Mouse (Mus musculus) mouse embryonic stem cell (cell line): Measurements from ENCODE around the gene Fsip1.
"Not testable (repeated sequence)": the region's sequence is repeated elsewhere in the genome, so short reads cannot be mapped to it uniquely, and the experiment has no call there.

ENCODE experiments used
- in situ Hi-C, 2 experiments: fragments of 300-500 bp; cut with MboI; formaldehyde crosslinking; loops; 1 replicate in 1 of 2; 3 replicates in 1 of 2; pipeline ENCODE4 v1.14.3; 2019 to 2020; ENCODE audit warnings: low sequenced_read_pairs in 2 of 2, low pct_unique_long_range_greater_than_20kb in 1 of 2, mixed read lengths in 1 of 2; ENCODE audit not compliant: unreplicated experiment in 1 of 2

Gene Fsip1

DNA sequence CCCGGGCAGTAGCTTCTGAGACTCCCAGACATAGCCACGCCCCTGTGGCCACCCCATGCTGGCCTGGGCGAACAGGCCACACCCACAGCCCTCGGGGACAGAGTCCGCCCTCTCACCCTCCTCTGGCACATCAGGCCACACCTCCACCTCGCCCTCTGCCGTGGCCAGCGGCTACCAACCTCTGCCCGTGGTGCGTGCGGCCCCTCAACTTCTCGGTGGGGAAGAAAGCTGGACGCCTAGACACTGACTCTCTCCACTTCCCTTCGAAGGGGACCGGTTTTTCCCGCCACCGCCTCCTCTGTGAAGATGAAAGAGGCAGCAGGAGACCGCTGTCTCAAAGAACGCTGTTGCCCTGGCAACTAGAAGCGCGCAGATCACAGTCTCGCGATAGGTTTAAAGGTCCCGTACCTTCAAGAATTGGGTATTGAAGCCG lies at the start of gene Fsip1:
Fsip1 (minus strand) TSS at position 346 of the 433 bp plus-strand sequence.
- in situ Hi-C loops = no loop called here

DNA sequence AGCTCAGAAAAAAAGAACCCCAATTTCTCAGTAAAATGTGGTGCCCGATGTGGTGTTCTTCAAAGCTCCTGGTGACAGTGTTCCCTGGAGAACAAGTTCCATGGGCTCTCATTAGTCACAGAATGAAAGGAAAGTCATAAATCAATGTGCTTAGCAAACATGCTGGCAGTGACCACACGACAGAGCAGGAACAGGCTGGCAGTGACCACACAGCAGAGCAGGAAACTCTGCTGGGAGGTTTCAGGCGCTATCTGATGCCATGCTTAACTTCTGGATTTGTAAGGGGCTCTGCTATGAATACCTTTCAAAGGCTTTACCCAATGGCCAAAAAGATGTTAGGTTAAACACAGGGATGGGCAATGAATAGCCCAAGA lies 49.7 kb upstream of the Fsip1 start:
- in situ Hi-C loops = no loop called here

DNA sequence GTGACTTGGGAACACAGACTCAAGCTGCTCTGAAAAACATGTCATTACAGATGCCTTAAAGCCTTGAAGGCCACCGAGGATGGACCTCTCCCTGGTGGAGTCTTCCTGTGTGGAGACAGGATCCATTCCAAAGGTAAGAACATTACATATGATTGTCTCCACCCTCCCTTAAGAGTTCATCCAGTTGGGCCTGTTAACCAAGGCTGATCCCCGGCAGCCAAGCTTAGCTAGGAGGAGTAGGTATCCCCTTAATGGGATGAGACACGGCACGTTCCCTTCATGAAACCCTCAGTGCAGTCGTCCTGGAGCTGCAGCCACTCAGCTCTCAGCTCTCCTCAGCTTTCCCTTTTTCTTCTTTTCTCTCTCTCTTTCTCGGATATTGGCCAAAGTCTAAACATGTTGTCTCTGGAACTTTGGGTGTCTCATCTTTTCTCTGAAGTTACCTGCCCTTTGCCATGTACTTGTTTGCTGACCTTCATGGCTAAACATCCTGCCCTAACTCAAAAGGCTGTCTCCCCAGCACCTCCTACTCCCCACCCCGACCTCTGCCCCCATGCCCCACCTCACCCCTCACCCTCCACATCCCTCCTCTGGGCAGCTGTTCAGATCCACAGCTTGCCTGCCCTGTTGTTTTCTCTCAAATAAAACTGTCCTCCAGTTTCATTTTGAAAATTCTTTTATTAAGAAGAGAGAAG lies 49.2 kb upstream of the Fsip1 start:
- in situ Hi-C loops = no loop called here

DNA sequence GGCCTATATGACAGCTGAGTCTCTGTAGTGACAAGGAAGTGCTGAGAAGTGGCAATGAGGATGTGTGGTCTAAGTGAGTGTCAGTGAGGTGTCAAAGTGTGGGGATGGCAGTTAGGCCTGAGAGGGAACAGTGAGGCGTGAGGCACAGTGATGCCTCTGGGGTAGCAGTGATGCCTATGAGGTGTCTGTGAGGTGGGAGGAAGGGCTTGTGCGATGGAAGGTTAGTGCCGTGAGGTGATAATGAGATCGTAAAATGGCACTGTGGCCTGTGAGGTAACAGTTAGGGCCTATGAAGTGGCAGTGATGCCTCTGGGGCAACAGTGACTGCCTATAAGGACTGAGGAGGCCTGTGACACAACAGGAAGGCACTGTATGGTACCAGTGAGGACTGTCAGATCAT lies 46.7 kb upstream of the Fsip1 start:
- in situ Hi-C loops = no loop called here

DNA sequence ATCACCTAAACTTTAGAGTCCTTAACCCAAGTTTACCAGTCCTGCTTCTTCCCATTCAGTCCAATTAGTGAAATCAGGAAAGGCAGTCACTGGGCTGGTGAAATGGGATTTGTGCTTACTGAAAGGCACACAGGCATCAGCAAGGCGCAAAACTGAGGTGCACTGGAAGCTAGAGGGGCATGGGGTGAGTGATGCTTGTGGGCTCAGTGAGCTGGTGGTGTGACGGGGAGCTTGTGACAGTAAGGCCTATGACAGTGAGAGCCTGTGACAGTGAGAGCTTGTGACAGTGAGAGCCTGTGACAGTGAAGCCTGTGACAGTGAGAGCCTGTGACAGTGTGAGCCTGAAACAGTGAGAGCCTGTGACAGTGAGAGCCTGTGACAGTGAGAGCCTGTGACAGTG lies 44.9 kb upstream of the Fsip1 start:
- in situ Hi-C loops = no loop called here

DNA sequence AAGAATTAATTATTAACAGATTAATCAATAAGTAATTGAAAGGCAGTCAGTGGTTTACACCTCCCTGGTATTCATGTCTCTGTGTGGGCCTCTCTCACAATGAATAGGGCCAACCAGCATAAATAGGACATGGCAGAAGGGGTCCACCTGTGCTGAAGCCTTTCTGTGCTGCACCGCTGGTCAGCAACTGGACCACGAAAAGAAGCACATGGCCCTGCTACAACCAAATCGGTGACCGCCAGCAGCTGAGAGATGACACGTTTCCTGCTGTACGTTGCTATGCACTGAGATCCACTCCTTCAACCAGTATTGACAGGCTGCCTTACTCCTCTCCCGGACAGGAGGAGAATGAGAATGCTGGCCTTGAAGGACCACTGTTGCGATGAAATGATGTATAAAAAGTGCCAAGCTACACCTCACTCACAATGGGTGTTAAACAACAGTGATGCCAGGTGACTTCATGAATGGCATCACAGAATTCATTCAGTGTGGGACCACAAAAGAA lies 44.3 kb upstream of the Fsip1 start:
- in situ Hi-C loops = no loop called here

DNA sequence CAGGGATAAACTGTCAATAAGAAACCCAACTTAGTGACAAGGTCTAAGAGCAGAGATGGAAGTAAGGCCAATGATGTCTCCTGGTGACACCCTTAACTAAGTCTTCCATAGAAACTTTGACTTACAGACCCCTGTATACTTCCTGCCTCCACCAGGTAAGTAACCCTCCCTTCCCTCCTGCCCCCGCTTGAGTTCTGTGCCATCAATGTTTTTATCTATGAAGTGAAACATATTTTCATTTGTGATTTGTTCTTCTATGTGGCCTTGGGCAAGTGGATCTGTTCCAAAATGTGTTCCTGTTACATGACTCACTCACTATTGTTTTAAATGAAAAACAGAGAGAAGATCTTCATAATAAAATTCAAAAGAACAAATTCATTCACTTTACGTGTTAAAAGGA lies 43.2 kb upstream of the Fsip1 start:
- in situ Hi-C loops = no loop called here

DNA sequence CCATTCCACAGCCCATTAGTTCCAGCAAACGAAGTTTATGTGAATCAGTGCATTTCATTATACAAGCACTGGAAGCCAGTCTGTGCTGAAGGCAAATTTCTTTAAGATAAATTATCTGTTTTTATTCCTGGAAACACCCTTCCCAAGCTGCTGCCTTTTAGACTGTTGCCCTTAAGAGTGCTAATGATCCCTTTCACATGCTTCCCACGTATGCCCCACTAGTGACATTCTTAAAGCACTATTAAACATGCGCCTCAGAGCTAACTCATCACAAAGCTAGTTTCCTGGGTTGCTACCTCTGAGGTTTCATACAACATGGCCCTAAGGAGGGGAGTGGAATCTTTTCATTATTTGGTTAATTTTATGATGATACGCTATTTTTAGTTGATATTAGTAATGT lies 41.8 kb upstream of the Fsip1 start:
- in situ Hi-C loops = no loop called here

DNA sequence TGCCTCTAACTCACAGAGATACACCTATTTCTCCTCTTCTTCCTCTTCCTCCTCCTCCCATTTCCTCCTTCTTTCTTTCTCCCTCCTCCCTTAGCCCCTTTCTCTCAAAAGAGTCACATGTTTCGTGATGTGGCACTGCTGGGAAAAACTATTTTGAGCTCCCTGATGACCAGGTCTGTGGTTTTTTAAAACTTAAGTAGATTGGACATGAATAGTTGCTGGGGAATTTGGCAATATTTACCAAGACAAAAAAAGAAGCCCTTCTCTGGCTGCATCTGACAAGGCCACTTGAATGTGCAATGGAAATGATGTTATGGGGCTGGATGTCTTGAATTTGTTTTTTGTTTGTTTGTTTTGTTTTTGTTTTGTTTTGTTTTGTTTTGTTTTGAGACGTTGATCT lies 41.2 kb upstream of the Fsip1 start:
- in situ Hi-C loops = no loop called here

DNA sequence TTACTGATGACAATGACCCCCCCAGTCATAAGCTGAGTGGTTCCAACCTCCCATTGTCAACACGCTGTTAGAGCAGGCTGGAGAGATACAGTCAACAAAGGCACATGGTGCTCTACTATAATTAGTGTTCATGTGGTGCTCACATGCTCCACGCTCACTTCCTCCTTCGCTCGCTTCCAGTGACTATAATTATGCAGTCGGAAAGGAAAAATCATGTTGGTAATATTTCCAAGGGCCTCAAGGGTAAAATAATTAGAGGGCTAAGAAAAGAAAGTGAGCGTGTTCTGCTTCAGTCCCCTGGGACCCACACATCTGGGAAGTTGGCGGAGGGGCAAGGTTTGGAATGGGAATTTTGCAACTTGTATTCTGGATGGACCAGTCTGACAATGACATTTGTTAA lies 38.7 kb upstream of the Fsip1 start:
- in situ Hi-C loops = no loop called here

DNA sequence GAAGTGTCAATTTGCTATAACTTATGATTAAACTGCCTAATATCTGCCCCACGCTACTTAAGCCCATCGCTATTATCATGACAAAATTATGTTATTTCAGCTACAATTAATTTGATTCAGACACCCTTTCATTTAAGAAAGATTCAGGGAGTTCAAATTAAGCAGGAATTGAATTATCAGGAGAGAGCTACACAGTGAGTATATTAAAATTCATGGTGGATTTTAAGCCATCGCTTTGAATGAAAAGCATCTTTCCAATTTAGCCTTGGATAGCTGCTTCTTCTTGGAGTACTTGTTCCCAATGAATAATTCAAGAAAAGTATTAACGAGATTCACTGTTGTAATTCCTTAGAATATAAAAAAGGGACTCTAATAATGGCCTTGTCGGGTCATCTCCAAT lies 36.8 kb upstream of the Fsip1 start:
- in situ Hi-C loops = no loop called here

DNA sequence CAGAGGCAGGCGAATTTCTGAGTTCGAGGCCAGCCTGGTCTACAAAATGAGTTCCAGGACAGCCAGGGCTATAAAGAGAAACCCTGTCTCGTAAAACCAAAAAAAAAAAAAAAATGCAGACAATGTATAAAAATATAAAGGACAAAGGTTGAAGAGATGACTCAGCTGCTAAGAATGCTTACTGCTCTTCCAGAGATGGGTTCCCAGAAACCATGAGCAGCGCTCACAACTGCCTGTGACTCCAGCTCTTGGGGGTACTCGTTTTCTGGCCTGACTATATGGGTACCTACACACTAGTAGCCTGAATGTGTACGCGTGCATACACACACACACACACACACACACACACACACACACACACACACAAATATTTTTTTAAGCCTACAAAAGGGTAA lies 32.3 kb upstream of the Fsip1 start:
- in situ Hi-C loops = not testable (repeated sequence)

DNA sequence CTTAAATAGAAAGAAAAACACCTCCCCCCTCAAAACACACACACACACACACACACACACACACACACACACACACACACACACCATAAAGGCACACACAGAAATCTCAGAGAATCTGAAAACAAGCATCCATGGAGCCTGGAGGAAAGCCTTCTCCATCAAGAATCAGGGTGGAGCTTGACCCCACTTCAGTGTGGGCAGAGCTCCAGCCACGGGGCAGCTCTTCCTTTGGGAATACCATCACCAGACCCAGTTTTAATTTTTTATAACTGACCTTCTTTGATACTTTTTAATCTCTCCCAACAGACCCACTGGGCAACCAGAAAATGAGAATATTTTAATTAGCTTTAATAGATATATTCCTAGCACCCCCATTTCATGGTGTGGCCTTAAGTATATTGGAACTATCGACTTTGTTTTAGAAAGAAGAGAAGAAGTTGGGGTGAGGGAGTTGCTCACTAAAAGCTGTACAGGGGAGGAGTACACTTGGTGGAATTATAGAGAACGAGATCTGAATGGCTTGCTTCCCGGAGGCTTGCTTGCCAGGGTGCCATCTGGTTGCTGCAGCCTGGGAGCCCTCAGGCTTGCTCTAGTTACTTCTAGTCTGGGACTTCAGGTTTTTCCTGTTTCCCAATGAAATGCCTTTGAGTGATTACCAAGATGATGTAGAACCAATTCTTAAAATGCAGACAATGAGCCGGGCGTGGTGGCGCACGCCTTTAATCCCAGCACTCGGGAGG lies 31.7 kb upstream of the Fsip1 start:
- in situ Hi-C loops = no loop called here

DNA sequence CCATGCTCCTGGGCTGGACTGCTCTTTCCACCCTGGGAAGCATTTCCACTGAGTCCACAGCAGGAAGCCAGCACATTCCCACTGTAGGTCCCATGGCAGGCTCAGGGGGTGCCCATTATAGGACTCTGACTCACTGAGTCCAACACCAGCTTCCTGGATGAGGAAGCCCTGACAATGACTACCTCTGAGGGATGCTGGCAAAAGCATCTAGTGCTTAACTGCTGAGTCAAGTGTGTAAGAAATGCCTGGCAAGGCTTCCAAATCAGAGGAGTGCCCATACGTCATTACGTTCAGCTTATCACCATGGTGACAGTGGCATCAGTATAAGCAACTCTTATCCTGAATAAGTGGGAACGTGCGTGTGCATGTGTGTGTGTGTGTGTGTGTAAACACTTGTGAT lies 30.9 kb upstream of the Fsip1 start:
- in situ Hi-C loops = no loop called here

DNA sequence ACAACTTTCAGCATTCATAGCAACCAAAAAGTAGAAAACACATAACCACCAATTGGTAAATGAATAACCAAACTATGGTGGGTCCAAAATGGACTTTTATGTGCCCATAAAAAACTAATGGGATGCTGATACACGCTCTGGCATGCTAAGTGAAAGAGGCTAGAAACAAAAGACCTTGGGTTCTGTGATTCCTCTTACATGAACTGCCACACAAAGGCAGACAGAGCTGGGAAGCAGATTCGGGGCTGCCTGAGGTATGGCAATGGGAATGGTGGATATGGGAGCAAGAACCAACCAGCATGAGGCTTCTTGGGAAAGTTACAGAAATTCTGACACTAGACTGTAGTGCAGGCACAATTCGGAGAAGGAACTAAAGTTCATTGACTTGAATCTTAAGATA lies 25.7 kb upstream of the Fsip1 start:
- in situ Hi-C loops = no loop called here

DNA sequence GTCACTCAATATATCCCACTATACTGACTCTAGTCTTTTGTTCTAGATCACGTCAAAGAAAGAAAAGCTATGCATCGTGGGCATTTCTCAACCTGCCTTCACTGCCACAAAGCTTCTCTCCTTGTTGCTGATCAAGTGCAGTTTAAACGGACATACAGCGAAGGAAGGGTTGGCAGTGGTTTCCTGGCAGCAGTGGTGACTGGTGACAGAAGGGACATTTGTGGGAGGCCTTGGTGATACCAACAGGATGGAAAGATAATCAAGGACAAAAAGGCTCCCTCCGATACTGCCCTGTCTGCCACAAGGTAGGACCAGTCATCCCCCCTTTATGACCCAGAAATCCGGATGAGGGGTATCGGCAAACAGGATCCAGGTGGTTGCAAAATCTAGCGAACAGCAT lies 21.5 kb upstream of the Fsip1 start:
- in situ Hi-C loops = no loop called here

DNA sequence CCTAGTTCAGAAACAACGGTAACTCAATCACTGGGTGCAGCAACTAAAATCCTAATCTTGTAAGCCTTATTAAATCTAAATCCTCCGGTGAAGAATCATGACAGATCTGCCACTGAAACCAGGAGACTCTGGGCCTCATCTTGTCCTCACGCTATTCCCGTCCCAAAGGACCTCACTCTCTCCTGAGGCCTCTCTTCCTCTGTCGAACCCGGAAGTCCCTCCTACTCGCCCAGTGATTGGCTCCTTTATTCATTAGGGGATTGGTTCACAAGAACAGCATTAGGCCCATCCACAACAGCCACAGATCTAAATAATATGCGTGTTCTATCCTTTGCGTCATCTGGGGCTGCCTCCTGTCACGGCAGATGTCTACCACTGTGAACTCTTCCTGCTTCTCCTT lies 14.8 kb upstream of the Fsip1 start:
- in situ Hi-C loops = no loop called here

DNA sequence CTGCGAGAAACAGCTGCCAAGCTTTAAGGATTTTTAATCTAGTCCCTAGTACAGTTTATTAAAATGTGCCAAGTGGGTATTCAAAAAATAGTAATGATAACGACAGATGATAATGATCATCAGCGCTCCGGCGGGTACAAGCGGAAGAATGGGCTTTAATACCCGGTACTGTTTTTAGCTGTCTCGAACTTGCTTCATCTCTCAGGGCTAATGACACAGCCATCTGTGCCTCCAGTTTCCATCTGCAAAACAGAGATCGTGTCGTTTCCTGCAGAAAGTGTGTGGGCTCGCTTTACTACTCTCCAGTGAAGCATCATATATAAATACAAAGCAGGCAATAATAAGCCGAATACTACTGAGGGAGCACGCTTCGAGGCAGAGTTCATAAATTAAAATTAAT lies 13.4 kb upstream of the Fsip1 start:
- in situ Hi-C loops = no loop called here

DNA sequence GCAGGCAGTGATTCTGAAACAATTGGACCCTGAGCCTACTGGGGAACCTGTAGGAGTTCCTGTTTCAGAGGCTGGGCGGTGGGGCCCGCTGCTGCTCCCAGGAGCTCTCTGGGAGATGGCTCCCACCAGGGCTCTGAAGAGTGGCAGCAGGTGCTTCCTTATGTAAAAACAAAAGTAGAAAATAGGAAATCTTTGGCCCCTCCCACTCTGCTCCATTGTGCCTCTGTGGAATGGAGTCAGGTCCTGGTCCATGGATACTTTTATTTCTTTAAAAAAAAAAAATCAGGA lies 7.1 kb upstream of the Fsip1 start:
- in situ Hi-C loops = no loop called here

DNA sequence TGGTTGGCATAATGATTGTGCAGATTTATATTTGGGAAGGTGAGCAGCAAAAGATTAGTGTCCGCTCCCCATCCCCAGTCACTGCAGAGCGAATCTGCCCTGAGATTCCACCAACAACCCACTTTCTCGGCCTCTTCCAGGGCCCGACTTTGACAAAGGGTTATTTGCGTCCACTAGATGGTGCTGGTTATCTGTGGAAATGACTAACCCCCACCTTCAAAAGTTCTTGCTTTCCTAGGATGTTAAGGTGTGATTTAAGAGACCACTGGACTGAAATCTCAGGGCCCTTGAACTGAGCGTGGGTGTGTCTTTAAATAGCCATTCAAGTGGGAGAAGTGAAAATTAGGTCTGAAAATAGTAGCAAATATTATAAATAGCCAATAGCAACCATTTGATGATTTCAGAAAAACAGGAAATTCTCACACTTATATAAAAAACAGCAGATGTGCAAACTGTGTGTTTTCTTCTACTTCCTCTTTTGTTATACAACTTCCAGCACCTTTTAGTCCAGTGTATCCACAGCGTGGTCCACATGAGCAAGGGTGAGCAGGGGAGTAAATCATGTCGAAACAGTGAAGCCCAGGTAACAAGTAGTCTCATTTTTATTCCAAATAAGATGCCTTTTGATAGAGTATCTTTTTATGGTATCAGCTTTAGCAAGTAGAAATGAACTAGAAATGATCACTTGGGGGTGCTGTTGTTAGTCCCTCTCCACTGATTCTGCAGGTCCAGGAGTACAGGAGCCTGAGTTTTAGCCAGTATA lies 6.6 kb upstream of the Fsip1 start:
- in situ Hi-C loops = no loop called here
